Comparison of ENCODE assay signal across 20 mouse cellular contexts in the genomic region with DNA sequence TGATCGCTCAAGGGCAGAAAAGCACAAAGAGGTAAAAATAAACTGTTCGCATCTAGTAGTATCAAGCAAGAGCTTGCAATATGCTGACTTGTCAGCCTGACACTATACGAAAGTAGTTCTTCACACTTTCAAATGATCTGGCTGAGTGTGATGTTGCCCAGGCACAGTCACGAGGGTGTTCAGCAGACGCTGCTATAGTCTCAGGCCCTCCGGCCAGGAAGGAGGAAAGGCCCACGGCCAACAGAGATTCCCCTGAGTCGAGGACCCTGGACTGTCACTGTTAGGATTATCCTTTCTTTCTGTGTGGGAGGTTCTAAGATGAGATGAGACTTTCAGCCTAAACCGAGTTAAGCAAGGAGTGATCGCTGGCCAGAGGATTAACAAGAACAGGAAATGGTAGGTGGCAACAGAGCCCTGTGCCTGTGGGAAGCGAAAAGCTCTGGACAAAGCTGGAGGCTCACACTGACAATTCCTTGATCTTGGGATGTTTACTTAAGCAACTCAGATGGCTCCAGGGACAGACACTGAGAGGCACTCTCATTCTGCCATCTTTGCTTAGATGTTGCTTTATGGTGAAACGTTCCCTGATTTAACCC.
DNase-seq lines count a peak whose midpoint lies in the region; ATAC-seq lines count a peak whose summit lies in the region.
"Had no signal": no experiment of that assay in that cellular context is flagged by ENCODE, and none has a peak within 500 bp of the region (broad histone marks: within the 10 kb centered on the region; RNA-seq: fewer than 3 reads in every experiment).

No protein-coding gene starts in this region.

- H3K4me3 ChIP-seq in heart, embryonic 15.5 days: no peak overlapping the region
- H3K4me3 ChIP-seq: embryonic facial prominence, embryonic 10.5 days; erythroblast, embryonic 14.5 days; limb, embryonic 15.5 days had no signal

- no peak overlapping the region for H3K9ac ChIP-seq in heart, embryonic 15.5 days
- H3K9ac ChIP-seq: limb, embryonic 15.5 days; liver, postnatal 0 days had no signal

- no peak overlapping the region for H3K4me2 ChIP-seq in heart, embryonic 15.5 days
- H3K4me2 ChIP-seq: limb, embryonic 15.5 days; midbrain, embryonic 11.5 days had no signal

- peak overlapping the region; percentile 12; the same call in 1 of the 2 replicates for H3K27ac ChIP-seq in heart, embryonic 15.5 days
- H3K27ac ChIP-seq: embryonic facial prominence, embryonic 10.5 days; limb, embryonic 15.5 days had no signal

- no peaks in the 10 kb centered on the region for H3K9me3 ChIP-seq in heart, embryonic 15.5 days (replicated peaks)
- H3K9me3 ChIP-seq: embryonic facial prominence, embryonic 10.5 days; limb, embryonic 15.5 days had no signal

- intact Hi-C loops in left cerebral cortex, postnatal 25 days (cut with DNase I): loop anchor here (10.0 kb wide), 1 partner anchor 163 kb away; no protein-coding TSS in a partner anchor

- no peak for ATAC-seq in heart, embryonic 15.5 days (replicated peaks; ENCODE audit: insufficient number of reproducible peaks, insufficient read depth, low FRiP score, low read depth)
- ATAC-seq: hindbrain, embryonic 16.5 days; liver, postnatal 0 days had no signal

- no peak for DNase-seq in heart, adult 9 months (ENCODE audit: low spot score in 2 of 2)
- DNase-seq in 3134 (ENCODE audit: extremely low read depth, insufficient read length, low spot score): peak; percentile 3
- peak; percentile 69 for DNase-seq in brain, adult 2 months (ENCODE audit: low read depth, low spot score)
- DNase-seq in left cerebral cortex, postnatal 25 days (ENCODE audit: low spot score in 2 of 2): peak; percentile 35 to 82
- DNase-seq in natural killer cell, adult 2 months (ENCODE audit: low spot score in 2 of 2): no peak
- no peak for DNase-seq in adrenal gland, postnatal 4 days (ENCODE audit: low spot score in 2 of 2)
- DNase-seq: adrenal gland, postnatal 10 days; cerebellum, adult 9-11 months; gastrocnemius, postnatal 10 days; heart, postnatal 10 days; kidney, adult 18-20 months; kidney, postnatal 14 days; liver, postnatal 0 days; lung, postnatal 4 days had no signal

- H3K36me3 ChIP-seq in heart, embryonic 15.5 days: no peaks in the 10 kb centered on the region
- H3K36me3 ChIP-seq: embryonic facial prominence, embryonic 10.5 days; limb, embryonic 15.5 days had no signal

- H3K4me1 ChIP-seq in heart, embryonic 15.5 days (replicated peaks): no peaks in the 10 kb centered on the region
- H3K4me1 ChIP-seq: limb, embryonic 15.5 days had no signal

- 44% methylated on average over 12 of the region's 12 CpGs for WGBS in heart, embryonic 15.5 days

- H3K27me3 ChIP-seq in heart, embryonic 15.5 days: no peaks in the 10 kb centered on the region
- H3K27me3 ChIP-seq: limb, embryonic 15.5 days had no signal

Comparison
In these comparisons a context has a peak if more than half of its experiments do, and no peak if none do; other contexts are left out.
1. DNase-seq: peak in 3134 (single experiment), brain, adult 2 months (single experiment) and left cerebral cortex, postnatal 25 days (2 of 2); none in heart, adult 9 months (0 of 2), natural killer cell, adult 2 months (0 of 2) and adrenal gland, postnatal 4 days (0 of 2).